Mouse (Mus musculus) megakaryocyte, embryonic 14.5 days (primary cell): Measurements from ENCODE around the gene Cldn11. TPM values are rescaled to one million over a fixed set of nuclear protein-coding genes. Genes with fewer than 3 reads are reported as not detected.
A peak's percentile ranks its signal among the peaks of the same experiment; 100 is the strongest.

Experiments used
- H3K27me3 ChIP-seq: replicated peaks from 2 replicates; pipeline ENCODE3; 2012; ENCODE audit warnings: inconsistent platforms
- H3K36me3 ChIP-seq: replicated peaks from 2 replicates; pipeline ENCODE3; 2012; ENCODE audit warnings: low read length, inconsistent platforms, mixed read lengths
- H3K4me1 ChIP-seq: 2 replicates; pipeline ENCODE4 v1.6.1; 2012; ENCODE audit warnings: inconsistent platforms
- H3K4me3 ChIP-seq: replicated peaks from 2 replicates; pipeline ENCODE3; 2012; ENCODE audit warnings: moderate library complexity, mild to moderate bottlenecking, inconsistent platforms
- H3K9me3 ChIP-seq: 2 replicates; pipeline ENCODE4 v1.6.1; 2012; ENCODE audit warnings: inconsistent platforms
- FLI1 ChIP-seq: IDR thresholded peaks from 2 replicates; pipeline ENCODE4 v1.6.1; 2012; ENCODE audit warnings: low read length, inconsistent platforms, mixed read lengths
- GATA1 ChIP-seq: IDR thresholded peaks from 3 replicates; pipeline ENCODE4 v1.6.1; 2012; ENCODE audit warnings: mixed read lengths, low read length, inconsistent platforms, borderline replicate concordance
- polyA plus RNA-seq: library from polyadenylated mRNA; stranded (reverse); fragments of >175 nt; gene quantifications from 2 replicates; pipeline ENCODE4 v1.2.3, GENCODE M21; 2012; ENCODE audit warnings: low replicate concordance; ENCODE audit not compliant: insufficient read depth

Gene Cldn11
- polyA plus RNA-seq, 1 experiment, result not detected

DNA sequence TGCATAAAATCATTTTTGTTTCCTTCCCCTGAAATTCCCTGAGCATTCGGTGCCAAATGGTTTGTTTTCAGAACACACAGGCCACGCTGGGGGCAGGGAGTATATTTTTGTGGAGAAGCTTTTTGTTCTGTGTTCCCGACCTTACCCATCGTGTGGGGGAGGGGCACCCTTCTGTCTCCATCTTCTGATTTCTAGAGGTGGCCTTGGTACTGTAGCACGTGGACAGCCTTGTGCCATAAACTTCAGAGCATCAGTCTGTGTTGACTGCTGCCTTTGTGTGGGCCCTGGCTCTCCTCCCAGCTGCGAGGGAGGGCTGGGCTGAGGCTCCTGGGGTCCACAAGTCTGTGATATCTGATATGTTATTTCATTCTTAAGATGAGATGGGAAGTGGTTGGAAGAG lies 2.4 kb downstream of the Cldn11 start:
- TF ChIP-seq FLI1 (no peak), GATA1 (no peak)
- H3K4me3 ChIP-seq, result no peak overlapping the region

DNA sequence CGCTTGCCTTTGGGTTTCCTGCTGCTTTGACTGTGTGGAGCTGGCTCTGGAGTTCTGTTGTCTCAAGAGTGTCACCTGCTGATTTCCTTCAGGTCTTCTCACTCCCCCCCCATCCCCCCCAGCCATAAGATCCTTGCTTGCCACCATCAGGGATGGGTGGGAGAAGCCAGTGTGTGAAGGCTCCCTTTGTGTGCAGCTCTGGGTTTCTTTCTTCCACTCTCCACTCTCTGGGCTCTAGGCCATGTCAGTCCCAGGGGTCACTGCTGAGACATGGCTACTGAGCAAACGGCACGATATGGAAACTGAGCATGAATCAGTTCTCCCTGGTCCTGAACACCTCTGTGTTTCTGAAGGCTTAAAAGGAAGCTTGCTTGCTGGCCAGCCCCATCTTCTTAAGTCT lies 6.4 kb downstream of the Cldn11 start:
- no peak overlapping the region for H3K4me3 ChIP-seq
- TF ChIP-seq FLI1 (no peak), GATA1 (no peak)
- H3K27me3 ChIP-seq, result peaks cover 21% of the 10 kb centered on the region

More for the DNA sequence above, 2.4 kb downstream of the Cldn11 start:
- H3K4me1 ChIP-seq, result peaks cover 8% of the 10 kb centered on the region
- no peaks in the 10 kb centered on the region for H3K36me3 ChIP-seq
- peaks cover 59% of the 10 kb centered on the region for H3K27me3 ChIP-seq
- H3K9me3 ChIP-seq, result no peaks in the 10 kb centered on the region

DNA sequence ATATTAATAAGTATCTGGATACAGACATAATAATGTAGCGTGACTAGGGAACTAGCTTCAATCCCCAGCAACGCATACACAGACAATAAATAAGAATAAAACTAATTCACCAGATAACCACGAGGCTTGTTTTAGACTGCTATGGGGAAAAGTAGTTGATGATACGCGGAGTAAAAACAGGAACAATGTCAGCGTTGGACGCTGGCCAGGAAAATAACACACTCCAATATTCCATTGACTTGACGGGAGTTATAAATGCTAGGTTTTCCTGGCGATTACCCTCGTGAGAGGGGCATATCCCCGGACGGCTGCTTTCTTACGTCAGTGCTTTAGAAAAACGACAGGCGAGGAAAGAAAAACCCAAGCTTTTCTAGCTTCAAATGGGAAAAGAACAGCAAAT lies 8.1 kb downstream of the Cldn11 start:
- Histone ChIP-seq H3K4me1 (no peaks in the 10 kb centered on the region), H3K27me3 (peaks cover 15% of the 10 kb centered on the region)
- TF ChIP-seq FLI1, result no peak
- no peak for TF ChIP-seq GATA1

More for the DNA sequence above, 6.4 kb downstream of the Cldn11 start:
- Histone ChIP-seq H3K4me1 (no peaks in the 10 kb centered on the region), H3K9me3 (no peaks in the 10 kb centered on the region), H3K36me3 (no peaks in the 10 kb centered on the region)

DNA sequence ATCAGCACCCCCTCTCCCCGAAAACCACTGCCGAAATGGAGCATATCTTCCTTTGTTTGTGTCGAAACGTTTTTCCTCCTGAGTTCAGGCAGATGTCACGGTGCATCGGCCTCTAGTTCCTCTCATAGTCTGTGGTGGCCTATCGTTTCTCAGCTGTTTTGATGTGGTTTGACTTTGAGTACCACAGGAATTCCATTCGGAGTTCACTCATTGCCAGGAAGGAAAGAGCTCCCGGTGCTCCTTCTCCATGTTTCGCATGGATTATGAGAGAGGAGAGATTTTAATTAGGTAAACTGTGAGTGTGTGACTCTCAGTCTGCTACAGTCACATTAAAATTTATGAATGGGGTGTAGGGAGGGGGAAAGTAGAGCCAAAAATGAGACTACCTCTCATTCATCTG lies 10.3 kb downstream of the Cldn11 start:
- Histone ChIP-seq H3K4me3 (no peak overlapping the region), H3K4me1 (no peaks in the 10 kb centered on the region), H3K27me3 (peaks cover 4% of the 10 kb centered on the region), H3K9me3 (0 out of 2 replicates have a peak, but pooled peaks cover 3% of the 10 kb centered on the region), H3K36me3 (no peaks in the 10 kb centered on the region)
- no peak for TF ChIP-seq FLI1
- TF ChIP-seq GATA1, result no peak

More for the DNA sequence above, 8.1 kb downstream of the Cldn11 start:
- no peak overlapping the region for H3K4me3 ChIP-seq
- 0 out of 2 replicates have a peak, but pooled peaks cover under 1% of the 10 kb centered on the region for H3K9me3 ChIP-seq
- no peaks in the 10 kb centered on the region for H3K36me3 ChIP-seq

DNA sequence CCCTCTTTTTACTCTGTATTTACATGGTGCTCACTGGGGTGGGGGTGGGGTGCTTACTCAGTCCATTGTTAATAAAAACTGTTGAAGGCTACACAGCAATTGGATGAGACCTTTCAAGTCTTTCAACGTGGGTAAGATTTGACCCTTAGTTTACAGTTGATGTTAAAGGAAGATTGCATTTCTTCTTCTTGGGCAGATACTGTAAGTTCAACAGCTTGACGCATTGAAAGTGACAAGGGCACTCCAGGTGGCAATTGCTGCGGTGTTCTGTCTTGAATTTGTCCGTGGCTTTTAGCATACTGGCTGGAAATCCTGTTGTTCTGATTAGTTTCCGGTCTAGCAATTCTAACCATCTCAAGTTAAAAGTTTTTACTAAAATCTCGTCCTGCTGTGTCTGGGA lies 11.6 kb downstream of the Cldn11 start:
- H3K36me3 ChIP-seq, result no peaks in the 10 kb centered on the region
- H3K27me3 ChIP-seq, result no peaks in the 10 kb centered on the region
- H3K4me1 ChIP-seq, result no peaks in the 10 kb centered on the region
- H3K4me3 ChIP-seq, result no peak overlapping the region
- TF ChIP-seq GATA1, result no peak
- no peak for TF ChIP-seq FLI1
- 0 out of 2 replicates have a peak, but pooled peaks cover 3% of the 10 kb centered on the region for H3K9me3 ChIP-seq

DNA sequence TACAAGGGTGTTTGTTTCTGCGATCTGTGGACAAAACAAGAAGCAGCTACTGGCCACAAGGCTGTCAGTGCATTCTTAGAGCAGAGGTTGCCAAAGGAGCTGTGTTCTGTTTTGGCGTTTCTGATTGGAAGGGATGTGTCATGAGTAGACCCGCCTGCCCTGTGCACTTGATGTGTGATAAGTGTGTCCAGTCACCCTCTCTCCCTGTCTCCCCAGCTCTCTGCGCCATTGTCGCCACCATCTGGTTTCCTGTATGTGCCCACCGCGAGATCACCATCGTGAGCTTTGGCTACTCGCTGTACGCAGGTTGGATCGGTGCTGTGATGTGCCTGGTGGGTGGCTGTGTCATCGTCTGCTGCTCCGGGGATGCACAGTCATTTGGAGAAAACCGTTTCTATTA lies 13.1 kb downstream of the Cldn11 start:
- Histone ChIP-seq H3K27me3 (peaks cover 2% of the 10 kb centered on the region), H3K4me3 (peak overlapping the region; percentile 40), H3K9me3 (0 out of 2 replicates have a peak, but pooled peaks cover 3% of the 10 kb centered on the region), H3K4me1 (no peaks in the 10 kb centered on the region), H3K36me3 (no peaks in the 10 kb centered on the region)
- TF ChIP-seq GATA1 (no peak), FLI1 (no peak)

DNA sequence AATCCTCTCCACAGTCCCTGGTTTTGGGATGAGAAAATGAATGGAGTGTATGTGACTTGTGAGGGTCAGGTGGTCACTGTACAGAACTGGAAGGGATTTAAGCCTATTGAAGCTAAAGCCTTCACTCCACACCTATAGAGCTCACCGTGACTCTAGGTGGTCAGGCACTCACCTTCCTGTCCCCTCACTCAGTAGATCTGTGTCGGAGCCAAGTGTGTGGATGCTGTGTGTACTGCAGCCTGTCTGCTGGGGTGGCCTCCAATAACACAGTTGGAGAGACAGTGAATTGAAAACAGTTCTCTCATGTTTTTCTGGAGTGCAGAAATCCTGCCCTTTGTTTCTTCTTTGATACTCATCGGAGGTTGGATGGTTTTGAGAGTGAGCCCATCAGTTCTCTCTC lies 16.1 kb downstream of the Cldn11 start:
- 0 out of 2 replicates have a peak, but pooled peaks cover 3% of the 10 kb centered on the region for H3K9me3 ChIP-seq
- no peaks in the 10 kb centered on the region for H3K4me1 ChIP-seq
- H3K4me3 ChIP-seq, result no peak overlapping the region
- no peak for TF ChIP-seq GATA1
- TF ChIP-seq FLI1, result no peak
- peaks cover 2% of the 10 kb centered on the region for H3K27me3 ChIP-seq
- no peaks in the 10 kb centered on the region for H3K36me3 ChIP-seq

DNA sequence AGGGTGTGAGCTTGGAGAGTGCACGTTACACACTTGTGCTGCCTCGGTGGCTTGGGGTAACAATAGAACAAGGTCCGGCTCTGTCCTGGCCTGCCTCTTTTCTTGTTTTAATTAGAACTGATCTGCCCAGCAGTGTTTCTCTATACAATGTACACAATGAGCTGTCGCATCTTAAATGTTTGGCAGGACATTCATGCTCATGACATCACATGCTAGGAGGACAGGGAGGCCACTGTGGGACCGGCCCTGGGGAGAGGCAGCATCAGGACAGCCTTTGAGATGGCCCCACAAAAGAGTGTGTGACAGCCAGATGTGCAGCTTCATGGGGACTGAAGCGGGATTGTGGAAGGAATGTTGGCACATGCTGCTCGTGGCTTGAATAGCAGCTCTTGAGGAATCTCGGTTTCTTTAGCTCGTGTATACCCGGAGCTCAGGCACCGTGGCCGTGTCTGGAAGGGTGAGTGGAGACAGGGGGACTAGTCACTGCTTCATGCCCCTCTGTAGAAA lies 16.7 kb downstream of the Cldn11 start:
- TF ChIP-seq FLI1 (no peak), GATA1 (no peak)
- Histone ChIP-seq H3K27me3 (peaks cover 2% of the 10 kb centered on the region), H3K36me3 (no peaks in the 10 kb centered on the region), H3K4me3 (no peak overlapping the region), H3K9me3 (0 out of 2 replicates have a peak, but pooled peaks cover 3% of the 10 kb centered on the region), H3K4me1 (no peaks in the 10 kb centered on the region)

DNA sequence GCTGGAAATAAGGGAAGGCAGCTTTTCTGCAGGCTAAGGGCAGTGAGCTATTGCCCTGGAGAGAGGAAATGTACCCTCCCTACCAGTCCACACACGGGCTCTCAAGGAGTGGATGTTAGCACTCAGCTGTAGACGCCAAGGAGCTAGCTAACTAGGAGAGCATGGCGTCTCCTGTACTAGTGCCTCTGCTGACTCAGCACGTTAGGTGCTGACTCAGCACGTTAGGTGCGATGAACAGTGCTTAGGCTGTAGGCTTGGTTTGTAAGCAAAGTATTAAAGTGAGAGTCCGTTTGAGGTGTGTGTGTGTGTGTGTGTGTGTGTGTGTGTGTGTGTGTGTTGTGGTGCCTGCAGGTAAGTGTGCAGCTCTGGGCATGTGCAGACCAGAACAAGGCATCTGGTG lies 40.6 kb downstream of the Cldn11 start:
- no peaks in the 10 kb centered on the region for H3K36me3 ChIP-seq
- no peaks in the 10 kb centered on the region for H3K4me1 ChIP-seq
- no peak overlapping the region for H3K4me3 ChIP-seq
- peaks cover 23% of the 10 kb centered on the region for H3K9me3 ChIP-seq
- TF ChIP-seq FLI1, result no peak
- no peak for TF ChIP-seq GATA1
- H3K27me3 ChIP-seq, result no peaks in the 10 kb centered on the region

DNA sequence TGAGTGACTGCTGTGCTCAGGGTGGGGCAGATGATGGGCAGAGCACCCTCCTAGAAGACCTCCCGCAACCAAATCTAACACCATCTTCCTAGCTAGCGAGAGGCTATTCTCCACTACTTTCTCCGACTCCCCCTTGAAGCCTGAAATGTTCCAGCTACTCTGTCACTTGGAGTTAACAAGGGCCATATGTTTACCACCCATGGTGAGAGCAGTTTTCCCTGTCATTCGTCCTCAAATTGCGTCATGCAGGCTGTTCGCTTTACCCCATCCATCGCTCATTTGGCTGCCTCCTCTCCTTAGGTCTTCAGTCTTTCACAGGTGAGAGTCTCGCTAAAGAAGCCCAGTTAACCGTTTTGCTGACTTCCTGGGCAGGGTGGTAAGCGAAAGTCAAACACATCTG lies 41.7 kb downstream of the Cldn11 start:
- Histone ChIP-seq H3K4me1 (no peaks in the 10 kb centered on the region), H3K9me3 (peaks cover 23% of the 10 kb centered on the region), H3K4me3 (no peak overlapping the region), H3K27me3 (no peaks in the 10 kb centered on the region), H3K36me3 (no peaks in the 10 kb centered on the region)
- no peak for TF ChIP-seq FLI1
- TF ChIP-seq GATA1, result no peak
